Mouse (Mus musculus) subcutaneous adipose tissue, adult 2 months (tissue): ENCODE results near the gene Jph3. TPM values are rescaled to one million over a fixed set of nuclear protein-coding genes. Genes with fewer than 3 reads are reported as not detected.

ENCODE experiments used
- polyA plus RNA-seq: library from polyadenylated mRNA; depleted of rRNA; stranded (reverse); fragments of >200 nt; gene quantifications from 2 replicates; pipeline ENCODE4 v1.2.3, GENCODE M21; 2012; ENCODE audit warnings: low replicate concordance; rRNA removed

Gene Jph3
- 0.09 and 0.14 TPM in 2 replicates for polyA plus RNA-seq

DNA sequence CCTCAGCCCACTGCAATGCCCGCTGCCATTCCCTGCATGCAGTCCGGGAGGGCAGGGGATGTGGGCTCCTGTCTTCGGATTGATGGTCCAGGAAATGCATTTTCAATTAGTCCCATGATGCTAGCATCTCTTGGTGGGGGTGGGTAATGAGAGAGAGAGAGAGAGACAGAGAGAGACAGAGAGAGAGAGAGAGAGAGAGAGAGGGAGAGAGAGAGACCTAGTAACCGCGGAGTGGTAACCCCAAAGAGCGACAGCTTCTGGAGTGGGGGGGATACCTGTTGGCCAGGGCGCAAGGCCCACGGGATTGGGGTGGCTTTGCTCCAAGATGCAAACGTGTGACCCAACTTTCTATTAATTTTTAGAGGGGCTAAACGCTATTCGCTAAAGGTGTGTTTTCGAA, at the start of gene Jph3:
Gene Jph3 (plus strand): TSS at position 301 of the 400 bp plus-strand sequence.

DNA sequence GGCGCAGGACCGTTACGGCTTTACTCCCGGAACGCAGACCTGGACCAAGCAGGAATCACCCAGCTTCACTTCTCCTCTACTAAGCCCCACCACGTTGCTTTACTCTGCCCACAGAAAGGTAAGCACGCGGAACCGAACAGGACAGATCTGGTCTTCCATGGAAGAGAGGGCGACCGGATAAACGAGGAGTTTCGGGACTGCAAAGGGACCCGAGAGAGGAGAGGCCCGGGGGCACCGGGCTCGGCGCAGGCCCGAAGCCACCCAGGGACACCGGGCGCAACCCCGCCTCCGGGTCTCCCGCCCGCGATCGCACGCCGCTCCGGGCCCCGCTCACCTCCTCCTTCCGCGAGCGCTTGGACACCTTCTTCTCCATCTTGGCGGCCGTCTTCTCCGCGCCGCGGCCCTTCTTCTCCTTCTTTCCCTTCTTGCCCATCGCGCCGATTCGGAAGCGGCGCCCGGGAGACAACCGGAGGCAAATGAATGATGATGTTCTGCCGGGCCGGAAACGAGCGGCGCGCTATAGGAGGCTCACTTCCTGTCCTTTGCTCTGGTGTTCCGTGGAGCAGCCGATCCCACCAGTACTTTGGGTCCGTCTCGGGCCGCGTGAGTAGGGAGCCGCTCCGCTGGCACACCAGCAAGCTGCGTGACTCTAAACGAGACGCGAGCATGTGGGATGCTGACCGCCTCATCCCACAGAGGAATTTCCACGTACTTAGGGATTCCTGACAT, 99.8 kb downstream of the Jph3 start, which contains the start of gene Klhdc4:
Gene Klhdc4 (minus strand): TSS at position 522 of the 729 bp plus-strand sequence.

Other genes with a start within 250 kb of the Jph3 start
- gene 1700018B08Rik, start 185.3 kb upstream of the Jph3 start, polyA plus RNA-seq = not detected in 2 replicates
- 28.6 and 43.1 TPM in 2 replicates for gene Fbxo31, start 150.8 kb upstream of the Jph3 start, polyA plus RNA-seq
- 113 and 154 TPM in 2 replicates for gene Map1lc3b, start 139.3 kb upstream of the Jph3 start, polyA plus RNA-seq
- gene Zcchc14, start 76.7 kb upstream of the Jph3 start, polyA plus RNA-seq = 23.2 and 48.4 TPM in 2 replicates
- gene Klhdc4, start 99.9 kb downstream of the Jph3 start, polyA plus RNA-seq = 24.1 and 31.0 TPM in 2 replicates
- 5.3 and 50.8 TPM in 2 replicates for gene Slc7a5, start 178.1 kb downstream of the Jph3 start, polyA plus RNA-seq
- gene Car5a, start 215.3 kb downstream of the Jph3 start, polyA plus RNA-seq = not detected in 2 replicates
- gene Banp, start 220.1 kb downstream of the Jph3 start, polyA plus RNA-seq = 39.9 and 90.2 TPM in 2 replicates